Mouse (Mus musculus) forebrain, embryonic 14.5 days (tissue): ENCODE results near the gene Olfr220. TPM values are rescaled to one million over a fixed set of nuclear protein-coding genes. Genes with fewer than 3 reads are reported as not detected.

ENCODE experiments used
- ATAC-seq: fragments of 200-750 bp; cut with Nextera tagmentation; 2 replicates; pipeline ENCODE4 v1.8.0; 2017; ENCODE audit warnings: mild to moderate bottlenecking, moderate library complexity
- DNase-seq: peaks from one replicate; pipeline ENCODE4 v3.0.0-alpha.2; 2015; ENCODE audit warnings: low spot score
- H3K27ac ChIP-seq: fragments of 300-500 bp; sonication (generic); 2 replicates; pipeline ENCODE4 v1.5.1; 2014; ENCODE audit warnings: low read depth, mild to moderate bottlenecking, control low read depth, low read length, moderate library complexity
- H3K27me3 ChIP-seq: fragments of 300-500 bp; sonication (generic); replicated peaks from 2 replicates; pipeline ENCODE4 v1.6.1; 2014; ENCODE audit warnings: low read length, control low read depth, mixed read lengths; ENCODE audit not compliant: control insufficient read depth, insufficient read depth
- H3K36me3 ChIP-seq: fragments of 300-500 bp; sonication (generic); 2 replicates; pipeline ENCODE4 v1.6.1; 2014; ENCODE audit warnings: low read length, control low read depth; ENCODE audit not compliant: control insufficient read depth, insufficient read depth
- H3K4me1 ChIP-seq: fragments of 300-500 bp; sonication (generic); 2 replicates; pipeline ENCODE4 v1.6.1; 2014; ENCODE audit warnings: antibody characterized with exemption, low read length, control low read depth; ENCODE audit not compliant: control insufficient read depth, insufficient read depth
- H3K4me2 ChIP-seq: fragments of 300-500 bp; sonication (generic); 2 replicates; pipeline ENCODE4 v1.6.1; 2014; ENCODE audit warnings: mild to moderate bottlenecking, control low read depth, low read length
- H3K4me3 ChIP-seq: fragments of 300-500 bp; sonication (generic); 2 replicates; pipeline ENCODE4 v1.5.1; 2014; ENCODE audit warnings: low read depth, low read length, control low read depth
- H3K9ac ChIP-seq: fragments of 300-500 bp; sonication (generic); 2 replicates; pipeline ENCODE4 v1.6.1; 2014; ENCODE audit warnings: mild to moderate bottlenecking, low read length, control low read depth, moderate library complexity
- H3K9me3 ChIP-seq: fragments of 300-500 bp; sonication (generic); replicated peaks from 2 replicates; pipeline ENCODE4 v1.6.1; 2016; ENCODE audit warnings: low read length, control low read depth, mixed read lengths; ENCODE audit not compliant: control insufficient read depth
- WGBS: fragments of 180-500 bp; shearing (Covaris S2); extraction: QIAGEN DNeasy Blood & Tissue Kit; methylation state at CpG from one replicate; pipeline ENCODE4 v1.1.7; 2014; 5-methylcytosine and 5-hydroxymethylcytosine counted together
- polyA plus RNA-seq: library from polyadenylated mRNA; unstranded; fragments of >200 nt; fragmentation: Nextera tagmentation; extraction: Ambion mirVana; gene quantifications from 2 replicates; pipeline ENCODE4 v1.2.1, GENCODE M21; 2014

Olfr220 gene
- polyA plus RNA-seq = not detected in 2 replicates

DNA sequence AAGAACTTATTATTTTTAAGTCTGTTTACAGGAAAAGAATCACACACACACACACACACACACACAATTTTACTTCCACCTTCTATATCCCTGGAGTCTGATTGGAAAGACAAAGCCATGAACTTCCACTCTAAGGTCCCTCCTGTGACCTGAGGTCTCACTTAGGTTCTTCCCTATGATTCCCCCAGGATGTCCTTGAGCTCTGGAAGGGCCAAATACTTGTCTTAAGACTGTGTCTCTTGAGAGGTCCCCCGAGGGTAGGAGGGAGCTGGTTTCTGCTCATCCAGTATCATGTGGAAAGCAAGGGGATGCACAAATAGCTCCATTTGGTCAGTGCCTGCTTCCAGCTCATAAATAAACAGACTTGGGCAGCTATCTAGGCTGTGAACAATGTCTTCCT lies at the start of gene Olfr220:
Olfr220 (plus strand) TSS at position 301 of the 400 bp plus-strand sequence.
- H3K36me3 ChIP-seq = no peaks in the 10 kb centered on the region
- H3K9me3 ChIP-seq = no peaks in the 10 kb centered on the region
- 87% methylated on average over 1 of the region's 1 CpGs for WGBS
- H3K4me2 ChIP-seq = no peak within 1 kb of the TSS
- H3K27me3 ChIP-seq = no peaks in the 10 kb centered on the region
- ATAC-seq (no peak), DNase-seq (no peak)
- H3K4me3 ChIP-seq = no peak within 1 kb of the TSS
- H3K4me1 ChIP-seq = no peaks in the 10 kb centered on the region
- H3K9ac ChIP-seq = no peak within 1 kb of the TSS
- no peak within 1 kb of the TSS for H3K27ac ChIP-seq

DNA sequence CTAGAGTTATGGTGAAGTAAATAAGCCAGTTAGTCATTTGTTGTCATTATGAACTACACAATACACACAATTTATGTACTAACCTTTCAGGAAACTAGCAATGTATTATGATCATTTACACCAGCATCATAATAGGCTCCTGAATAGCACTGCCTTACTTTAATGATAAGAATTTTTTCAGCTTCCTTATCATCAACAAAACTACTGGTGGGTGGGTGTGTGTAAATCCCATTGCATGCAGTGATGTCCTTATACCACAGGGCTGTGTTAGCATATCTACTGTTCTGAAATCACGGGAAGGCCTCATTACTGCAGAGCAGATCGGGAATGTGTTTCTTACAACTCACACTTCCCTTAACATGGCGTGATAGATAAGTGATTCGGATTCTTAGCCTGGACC lies 18.9 kb upstream of the Olfr220 start:
- Histone ChIP-seq H3K27ac (no peak overlapping the region), H3K9ac (no peak overlapping the region), H3K4me1 (no peaks in the 10 kb centered on the region), H3K36me3 (no peaks in the 10 kb centered on the region), H3K4me3 (no peak overlapping the region), H3K9me3 (no peaks in the 10 kb centered on the region), H3K4me2 (no peak overlapping the region), H3K27me3 (no peaks in the 10 kb centered on the region)
- WGBS = 92% methylated on average over 4 of the region's 4 CpGs
- no peak for DNase-seq
- ATAC-seq = no peak

DNA sequence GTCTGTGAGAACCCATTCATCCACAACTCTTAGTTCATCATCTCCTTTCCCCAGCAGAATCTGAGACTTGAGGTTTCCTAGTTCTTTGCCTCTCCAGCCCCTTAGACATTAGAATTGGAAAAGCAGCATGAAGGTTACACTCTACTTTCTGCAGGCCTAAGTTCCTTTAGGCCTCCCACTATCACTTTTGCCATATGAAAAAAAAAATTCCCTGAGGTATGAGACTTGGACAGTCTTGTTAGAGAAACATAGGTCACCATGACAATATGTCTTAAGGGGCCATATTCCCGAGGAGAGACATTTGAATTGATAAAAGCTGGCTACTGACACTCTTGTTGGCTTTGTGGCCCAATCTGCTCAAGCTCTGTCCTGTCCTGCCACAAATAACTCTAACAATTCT lies 18.1 kb upstream of the Olfr220 start, which contains the start of gene Olfr414:
Olfr414 (plus strand) TSS at position 301 of the 400 bp plus-strand sequence.
- DNase-seq (no peak), ATAC-seq (no peak)
- Histone ChIP-seq H3K4me2 (no peak within 1 kb of the TSS), H3K27me3 (no peaks in the 10 kb centered on the region), H3K9ac (no peak within 1 kb of the TSS), H3K4me3 (no peak within 1 kb of the TSS), H3K27ac (no peak within 1 kb of the TSS), H3K4me1 (no peaks in the 10 kb centered on the region), H3K9me3 (no peaks in the 10 kb centered on the region), H3K36me3 (no peaks in the 10 kb centered on the region)
- 73% methylated on average over 1 of the region's 1 CpGs for WGBS

DNA sequence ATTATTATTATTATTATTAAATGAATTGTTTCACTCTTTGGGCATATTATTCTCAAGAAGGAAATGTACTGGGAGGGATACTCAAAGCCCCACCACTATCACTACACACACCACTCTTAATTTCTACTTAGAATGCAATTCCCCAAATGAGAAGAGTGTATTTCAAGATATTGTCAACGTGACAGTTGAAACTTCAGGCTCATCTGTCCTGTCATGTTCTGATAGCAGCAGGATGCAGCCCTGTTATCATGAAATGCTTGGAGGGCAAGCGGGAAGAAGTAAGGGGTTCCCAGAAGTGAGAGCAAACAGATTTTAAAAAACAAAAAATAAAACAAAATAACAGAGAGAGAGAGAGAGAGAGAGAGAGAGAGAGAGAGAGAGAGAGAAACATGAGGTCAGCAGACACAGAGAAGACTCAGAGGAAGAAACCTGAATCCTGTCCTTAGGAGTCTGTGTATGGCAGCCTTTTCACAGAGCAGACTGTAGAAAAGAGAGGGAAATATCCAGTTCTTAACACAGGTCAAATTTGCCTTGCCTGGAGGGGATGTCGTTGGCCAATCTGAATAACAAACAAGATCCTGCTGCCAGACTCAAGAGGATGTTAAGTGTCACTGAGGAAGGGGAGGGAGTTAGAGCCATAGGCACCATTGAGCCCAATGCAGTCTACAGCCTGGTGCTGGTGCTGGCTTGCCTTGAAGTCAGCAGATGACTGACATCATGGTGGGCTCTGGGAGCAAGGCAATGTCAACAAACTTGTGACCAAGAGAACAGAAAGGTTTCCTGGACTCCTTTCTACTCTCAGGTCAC lies 15.5 kb upstream of the Olfr220 start:
- no peak for ATAC-seq

DNA sequence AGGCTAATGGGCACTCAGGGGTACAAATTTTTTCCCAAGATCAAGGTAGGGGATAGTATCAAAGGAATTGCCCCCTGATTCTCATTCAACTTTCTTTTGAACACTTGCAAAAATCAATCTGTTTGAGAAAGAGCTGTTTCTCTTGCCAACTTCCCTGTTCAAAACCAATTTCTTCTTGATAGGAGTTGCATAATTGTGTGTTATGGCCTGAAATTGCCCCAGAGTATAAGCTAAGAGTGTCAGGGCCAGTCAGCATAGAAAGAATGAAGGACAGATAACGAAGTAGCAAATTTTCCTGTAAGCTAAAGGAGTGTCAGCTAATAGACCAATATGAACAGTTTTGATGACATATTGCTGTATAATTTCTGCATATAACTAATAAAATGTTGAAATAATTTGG lies 14.5 kb upstream of the Olfr220 start:
- H3K9ac ChIP-seq = no peak overlapping the region
- ATAC-seq = no peak

More for the DNA sequence above, 15.5 kb upstream of the Olfr220 start:
- no peak for DNase-seq
- Histone ChIP-seq H3K4me1 (no peaks in the 10 kb centered on the region), H3K9ac (no peak overlapping the region), H3K27ac (no peak overlapping the region), H3K4me3 (no peak overlapping the region), H3K36me3 (no peaks in the 10 kb centered on the region), H3K27me3 (no peaks in the 10 kb centered on the region), H3K4me2 (no peak overlapping the region), H3K9me3 (no peaks in the 10 kb centered on the region)
- 59% methylated on average over 3 of the region's 3 CpGs for WGBS

DNA sequence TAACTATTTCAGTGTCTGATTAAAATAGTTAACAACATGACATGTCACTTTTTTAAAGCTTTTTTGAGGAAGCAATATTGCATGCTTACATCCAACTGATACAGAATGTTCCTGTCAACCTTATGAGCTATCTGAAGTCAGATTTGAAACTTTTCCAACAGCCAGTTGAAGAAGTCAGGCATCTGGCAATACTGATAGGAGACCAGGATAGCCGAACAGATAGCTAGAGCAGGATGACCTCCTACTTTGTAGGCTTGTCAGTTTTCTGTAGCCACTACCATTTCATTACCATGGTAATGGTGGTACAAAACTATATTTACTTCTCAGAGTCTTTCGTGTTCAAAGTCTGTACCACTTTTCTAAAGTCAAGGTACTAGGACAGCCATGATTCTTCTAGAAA lies 13.5 kb upstream of the Olfr220 start:
- WGBS = 90% methylated on average over 2 of the region's 2 CpGs

More for the DNA sequence above, 14.5 kb upstream of the Olfr220 start:
- Histone ChIP-seq H3K4me3 (no peak overlapping the region), H3K27me3 (no peaks in the 10 kb centered on the region), H3K4me2 (no peak overlapping the region), H3K9me3 (no peaks in the 10 kb centered on the region), H3K36me3 (no peaks in the 10 kb centered on the region), H3K27ac (no peak overlapping the region), H3K4me1 (no peaks in the 10 kb centered on the region)
- no peak for DNase-seq
- 89% methylated on average over 1 of the region's 1 CpGs for WGBS

DNA sequence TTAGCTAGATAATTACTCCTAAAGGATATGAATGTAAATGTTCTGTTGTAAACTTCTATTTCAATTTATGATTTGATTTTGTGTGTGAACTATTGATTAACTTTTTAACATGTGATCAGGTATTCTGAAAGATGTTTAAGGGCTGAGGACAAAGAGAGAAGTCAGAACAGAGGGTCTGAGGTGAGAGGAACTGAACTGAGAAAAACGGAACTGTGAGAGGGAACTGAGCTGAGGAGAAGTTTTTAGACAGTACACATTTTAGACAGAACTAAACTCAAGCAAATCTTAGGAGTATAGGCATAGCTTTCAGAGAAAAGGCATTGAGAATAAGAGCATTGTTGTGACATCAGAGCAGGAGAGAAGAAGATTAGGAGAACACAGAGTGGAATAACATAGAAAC lies 7.8 kb upstream of the Olfr220 start:
- H3K4me2 ChIP-seq = no peak overlapping the region
- no peaks in the 10 kb centered on the region for H3K27me3 ChIP-seq
- H3K4me3 ChIP-seq = no peak overlapping the region
- 56% methylated on average over 1 of the region's 1 CpGs for WGBS
- H3K4me1 ChIP-seq = no peaks in the 10 kb centered on the region
- no peaks in the 10 kb centered on the region for H3K9me3 ChIP-seq
- no peak for ATAC-seq
- H3K36me3 ChIP-seq = no peaks in the 10 kb centered on the region
- DNase-seq = no peak
- H3K9ac ChIP-seq = no peak overlapping the region
- H3K27ac ChIP-seq = no peak overlapping the region

More for the DNA sequence above, 13.5 kb upstream of the Olfr220 start:
- Histone ChIP-seq H3K4me2 (no peak overlapping the region), H3K9me3 (no peaks in the 10 kb centered on the region), H3K4me3 (no peak overlapping the region), H3K27me3 (no peaks in the 10 kb centered on the region), H3K9ac (no peak overlapping the region), H3K4me1 (no peaks in the 10 kb centered on the region), H3K36me3 (no peaks in the 10 kb centered on the region), H3K27ac (no peak overlapping the region)
- ATAC-seq (no peak), DNase-seq (no peak)

DNA sequence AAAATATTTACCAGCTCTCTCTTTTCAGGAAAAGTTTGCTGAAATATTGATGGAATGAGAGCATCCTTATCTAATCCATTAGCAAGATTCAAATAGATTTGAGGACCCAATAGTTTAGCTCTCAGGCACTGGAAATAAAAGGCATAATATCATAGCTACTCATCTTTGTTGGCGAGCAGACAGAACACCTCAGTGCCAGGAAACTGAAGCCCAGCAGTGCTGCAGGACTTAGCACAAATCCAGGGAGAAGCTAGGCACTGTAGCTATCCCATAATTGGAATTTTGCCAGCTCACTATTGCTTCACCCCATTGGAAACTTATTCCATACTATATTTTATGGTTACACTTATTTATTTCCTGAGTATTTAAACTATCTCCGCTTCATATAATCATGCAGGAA lies 13.2 kb downstream of the Olfr220 start:
- H3K4me1 ChIP-seq = no peaks in the 10 kb centered on the region
- H3K4me2 ChIP-seq = no peak overlapping the region
- H3K36me3 ChIP-seq = no peaks in the 10 kb centered on the region
- no peak overlapping the region for H3K4me3 ChIP-seq
- no peak overlapping the region for H3K27ac ChIP-seq
- ATAC-seq (no peak), DNase-seq (no peak)
- H3K27me3 ChIP-seq = no peaks in the 10 kb centered on the region
- no peaks in the 10 kb centered on the region for H3K9me3 ChIP-seq
- no peak overlapping the region for H3K9ac ChIP-seq
- 87% methylated on average over 2 of the region's 2 CpGs for WGBS

DNA sequence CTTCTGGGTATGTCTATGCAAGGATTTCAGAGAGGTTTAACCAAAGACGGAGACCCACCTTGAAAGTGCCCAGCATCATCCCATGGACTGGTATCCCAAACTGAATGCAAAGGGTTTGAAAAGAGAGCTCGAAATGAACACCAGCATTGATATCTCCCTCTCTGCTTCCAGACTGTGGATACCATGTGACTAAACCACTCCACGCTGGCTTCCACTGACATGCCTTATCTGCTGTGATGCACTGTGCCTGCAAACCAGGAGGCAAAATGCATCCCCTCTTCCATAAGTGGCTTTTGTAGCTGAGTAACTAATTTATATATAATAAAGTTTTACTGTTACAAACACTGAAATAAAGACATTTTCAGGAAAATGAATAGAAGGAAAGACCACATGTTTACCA lies 23.5 kb downstream of the Olfr220 start:
- no peaks in the 10 kb centered on the region for H3K9me3 ChIP-seq
- 0 out of 2 replicates have a peak, but pooled peaks cover 2% of the 10 kb centered on the region for H3K27me3 ChIP-seq
- no peak overlapping the region for H3K4me2 ChIP-seq
- H3K4me1 ChIP-seq = no peaks in the 10 kb centered on the region
- no peak overlapping the region for H3K9ac ChIP-seq
- no peak overlapping the region for H3K27ac ChIP-seq
- WGBS = 87% methylated on average over 3 of the region's 3 CpGs
- ATAC-seq (no peak), DNase-seq (no peak)
- H3K36me3 ChIP-seq = no peaks in the 10 kb centered on the region
- no peak overlapping the region for H3K4me3 ChIP-seq
